Mouse (Mus musculus) forelimb bud, embryonic 11.5 days (tissue): ENCODE measurements around the gene Stbd1.

Experiments used
- DNase-seq: peaks from one replicate; pipeline ENCODE4 v3.0.0-alpha.2; 2012; ENCODE audit warnings: low read depth, low spot score

Gene Stbd1

DNA sequence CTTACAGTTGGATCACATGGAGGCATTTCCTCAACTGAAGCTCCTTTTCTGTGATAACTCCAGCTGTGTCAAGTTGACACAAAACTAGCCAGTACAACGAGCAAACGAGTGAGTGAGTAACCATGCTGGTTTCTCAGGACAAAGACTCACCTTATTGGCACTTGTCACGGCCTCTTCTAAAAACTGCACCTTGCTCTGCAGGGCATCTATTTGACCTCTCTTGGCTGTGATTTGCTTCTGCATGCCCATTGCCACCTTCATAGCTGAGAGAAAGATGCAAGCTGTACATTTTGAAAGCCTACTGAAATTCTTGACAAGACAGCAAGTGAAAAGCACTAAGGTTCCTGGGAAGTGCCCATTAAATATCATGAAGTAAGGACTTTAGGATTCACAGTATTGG is 38.0 kb downstream of the Stbd1 start:
- DNase-seq: no peak
